Mouse (Mus musculus): ENCODE data around the gene 2810021J22Rik. TPM values are rescaled to one million over a fixed set of nuclear protein-coding genes. Genes with fewer than 3 reads are reported as not detected.

The 2810021J22Rik gene
- polyA plus RNA-seq, 1 experiment from 2014 or later = 11.2 TPM

DNA sequence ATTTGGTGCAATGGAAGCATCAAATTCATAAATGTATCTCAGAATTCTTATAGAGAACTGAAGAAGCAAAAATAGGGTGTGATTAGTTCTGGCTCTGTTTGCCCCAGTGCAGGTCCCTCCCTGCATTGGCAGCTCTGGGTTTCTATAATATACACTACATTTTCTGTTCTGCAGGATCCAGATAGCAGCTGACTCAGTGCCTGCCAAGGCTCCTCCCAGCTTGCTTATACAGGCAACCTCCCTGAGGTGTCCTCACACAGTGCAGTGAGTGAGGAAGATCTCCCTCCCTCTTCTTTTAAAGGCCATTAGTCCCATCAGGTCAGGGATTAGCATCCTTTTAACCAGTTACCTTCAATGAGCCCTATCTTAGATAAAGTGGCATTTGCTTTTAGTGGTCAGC lies 34.1 kb downstream of the 2810021J22Rik start:
- Histone ChIP-seq H3K4me1 (ENCODE audit: control insufficient read depth, insufficient read depth, low read length) (no peaks in the 10 kb centered on the region), H3K4me3 (ENCODE audit: low read depth, low read length) (no peak overlapping the region), H3K4me2 (ENCODE audit: low read depth, low read length) (no peak overlapping the region), H3K9ac (replicated peaks; ENCODE audit: low read length) (no peak overlapping the region), H3K36me3 (replicated peaks; ENCODE audit: control insufficient read depth, insufficient read depth, low read depth, low read length) (no peaks in the 10 kb centered on the region), H3K27me3 (ENCODE audit: control insufficient read depth, insufficient read depth, low read length) (no peaks in the 10 kb centered on the region), H3K27ac (replicated peaks; ENCODE audit: low read depth, low read length) (no peak overlapping the region), H3K9me3 (replicated peaks; ENCODE audit: control insufficient read depth, low read length) (no peaks in the 10 kb centered on the region)
- ATAC-seq (replicated peaks; ENCODE audit: insufficient number of reproducible peaks, low FRiP score, low TSS enrichment, low read depth) (no peak), DNase-seq (ENCODE audit: low spot score) (no peak)

DNA sequence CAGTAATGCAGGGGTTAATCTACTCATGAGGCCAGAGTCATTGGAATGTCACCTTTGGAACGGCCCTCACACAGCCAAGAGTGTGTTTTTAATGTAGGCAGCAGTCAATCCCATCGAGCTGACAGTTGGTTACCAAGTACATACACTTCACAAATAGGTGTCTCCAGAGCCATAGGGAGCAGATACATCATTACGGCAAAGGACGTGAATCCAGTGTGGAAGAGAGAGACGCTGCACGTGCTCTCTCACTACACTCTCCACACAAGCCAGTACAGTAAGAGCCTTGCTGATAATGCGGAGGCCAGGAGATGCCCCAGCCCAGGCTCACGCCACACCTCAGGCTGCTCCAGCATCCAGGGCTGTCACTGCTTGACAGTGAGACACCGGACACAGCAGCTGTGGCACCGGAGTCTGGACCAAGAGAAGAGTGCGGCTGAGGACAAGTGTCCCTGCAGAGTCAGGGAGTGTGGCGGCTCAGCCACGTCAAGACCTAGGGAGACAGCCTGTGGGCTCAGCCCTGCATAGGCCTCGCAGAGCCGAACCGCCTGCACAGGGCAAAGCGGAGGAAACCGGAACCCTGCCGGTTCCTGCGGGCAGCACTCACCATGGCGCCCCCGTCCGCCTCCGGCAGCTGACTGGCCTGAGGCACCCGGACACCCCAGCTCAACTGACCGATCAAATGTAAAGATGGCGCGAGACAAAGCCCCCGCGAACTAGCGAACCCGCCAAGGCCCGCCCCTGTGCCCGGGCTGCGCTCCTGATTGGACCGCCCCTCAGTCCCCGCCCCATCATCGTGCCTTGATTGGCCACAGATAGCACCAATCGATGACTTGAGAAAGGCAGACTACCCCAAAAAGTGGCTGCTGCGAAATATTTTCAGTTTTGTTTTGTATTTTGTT lies 36.7 kb downstream of the 2810021J22Rik start, which contains the start of gene Zfp39:
Gene Zfp39, minus strand, starts transcription at position 715 of the 899 bp plus-strand sequence.
- under 1% methylated on average over 40 of the region's 40 CpGs for WGBS

DNA sequence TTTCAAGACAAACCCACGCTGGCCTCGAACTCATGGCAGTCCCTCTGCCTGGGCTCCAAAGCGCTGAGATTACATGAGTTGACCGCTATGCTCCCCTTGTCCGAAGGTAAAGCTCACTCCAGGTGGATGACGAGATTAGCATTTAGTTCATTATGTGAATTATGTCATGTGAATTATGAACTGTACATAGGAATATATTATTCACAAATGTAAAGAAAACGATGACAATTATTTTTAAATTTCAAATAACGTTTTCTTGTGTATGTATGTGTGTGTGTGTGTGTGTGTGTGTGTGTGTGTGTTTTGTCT lies 37.3 kb downstream of the 2810021J22Rik start:
- H3K4me2 ChIP-seq (ENCODE audit: low read depth, low read length) = peak overlapping the region; percentile 29
- H3K9ac ChIP-seq (replicated peaks; ENCODE audit: low read length) = no peak overlapping the region
- H3K27ac ChIP-seq (replicated peaks; ENCODE audit: low read depth, low read length) = no peak overlapping the region
- no peaks in the 10 kb centered on the region for H3K4me1 ChIP-seq (ENCODE audit: control insufficient read depth, insufficient read depth, low read length)
- H3K36me3 ChIP-seq (replicated peaks; ENCODE audit: control insufficient read depth, insufficient read depth, low read depth, low read length) = no peaks in the 10 kb centered on the region
- ATAC-seq (replicated peaks; ENCODE audit: insufficient number of reproducible peaks, low FRiP score, low TSS enrichment, low read depth) (0 out of 2 replicates have a peak, but pooled peaks have one; percentile 8), DNase-seq (ENCODE audit: low spot score) (no peak)
- no peaks in the 10 kb centered on the region for H3K9me3 ChIP-seq (replicated peaks; ENCODE audit: control insufficient read depth, low read length)
- H3K27me3 ChIP-seq (ENCODE audit: control insufficient read depth, insufficient read depth, low read length) = no peaks in the 10 kb centered on the region
- WGBS = 4% methylated on average over 8 of the region's 8 CpGs
- H3K4me3 ChIP-seq (ENCODE audit: low read depth, low read length) = peak overlapping the region; percentile 75

More for the DNA sequence above, 36.7 kb downstream of the 2810021J22Rik start, which contains the start of gene Zfp39:
- peak; percentile 96 for DNase-seq (ENCODE audit: low spot score)
- Histone ChIP-seq H3K27me3 (ENCODE audit: control insufficient read depth, insufficient read depth, low read length) (no peaks in the 10 kb centered on the region), H3K27ac (replicated peaks; ENCODE audit: low read depth, low read length) (peak within 1 kb of the TSS; percentile 60), H3K4me1 (ENCODE audit: control insufficient read depth, insufficient read depth, low read length) (no peaks in the 10 kb centered on the region), H3K36me3 (replicated peaks; ENCODE audit: control insufficient read depth, insufficient read depth, low read depth, low read length) (no peaks in the 10 kb centered on the region), H3K4me3 (ENCODE audit: low read depth, low read length) (peak within 1 kb of the TSS; percentile 75), H3K9ac (replicated peaks; ENCODE audit: low read length) (peak within 1 kb of the TSS; percentile 81), H3K4me2 (ENCODE audit: low read depth, low read length) (peak within 1 kb of the TSS; percentile 78), H3K9me3 (replicated peaks; ENCODE audit: control insufficient read depth, low read length) (no peaks in the 10 kb centered on the region)
- peak; percentile 94 for ATAC-seq (replicated peaks; ENCODE audit: insufficient number of reproducible peaks, low FRiP score, low TSS enrichment, low read depth)

DNA sequence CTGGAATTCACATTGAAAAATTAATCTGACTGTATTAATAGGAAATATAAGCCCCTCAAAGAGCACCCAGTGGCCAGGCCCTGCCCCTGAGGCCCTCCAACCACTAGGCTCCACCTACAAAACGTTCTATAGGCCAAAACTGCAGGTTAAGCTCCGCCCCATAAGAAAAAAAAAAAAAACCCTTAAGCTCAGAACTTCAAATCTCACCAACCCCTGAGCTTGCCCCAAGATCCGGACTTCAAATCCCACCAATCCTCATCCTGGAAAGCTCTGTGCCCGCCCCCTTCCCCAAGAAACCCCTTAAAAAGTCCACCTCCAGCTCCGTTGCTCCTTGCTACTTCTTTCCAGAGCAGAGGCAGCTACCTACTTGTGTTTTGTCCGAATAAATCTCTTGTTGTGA lies 37.8 kb downstream of the 2810021J22Rik start:
- no peak overlapping the region for H3K9ac ChIP-seq (replicated peaks; ENCODE audit: low read length)
- no peaks in the 10 kb centered on the region for H3K36me3 ChIP-seq (replicated peaks; ENCODE audit: control insufficient read depth, insufficient read depth, low read depth, low read length)
- peak; percentile 45 for DNase-seq (ENCODE audit: low spot score)
- ATAC-seq (replicated peaks; ENCODE audit: insufficient number of reproducible peaks, low FRiP score, low TSS enrichment, low read depth) = no peak
- no peak overlapping the region for H3K27ac ChIP-seq (replicated peaks; ENCODE audit: low read depth, low read length)
- no peak overlapping the region for H3K4me2 ChIP-seq (ENCODE audit: low read depth, low read length)
- H3K27me3 ChIP-seq (ENCODE audit: control insufficient read depth, insufficient read depth, low read length) = no peaks in the 10 kb centered on the region
- H3K9me3 ChIP-seq (replicated peaks; ENCODE audit: control insufficient read depth, low read length) = no peaks in the 10 kb centered on the region
- 39% methylated on average over 6 of the region's 6 CpGs for WGBS
- H3K4me1 ChIP-seq (ENCODE audit: control insufficient read depth, insufficient read depth, low read length) = no peaks in the 10 kb centered on the region
- no peak overlapping the region for H3K4me3 ChIP-seq (ENCODE audit: low read depth, low read length)

DNA sequence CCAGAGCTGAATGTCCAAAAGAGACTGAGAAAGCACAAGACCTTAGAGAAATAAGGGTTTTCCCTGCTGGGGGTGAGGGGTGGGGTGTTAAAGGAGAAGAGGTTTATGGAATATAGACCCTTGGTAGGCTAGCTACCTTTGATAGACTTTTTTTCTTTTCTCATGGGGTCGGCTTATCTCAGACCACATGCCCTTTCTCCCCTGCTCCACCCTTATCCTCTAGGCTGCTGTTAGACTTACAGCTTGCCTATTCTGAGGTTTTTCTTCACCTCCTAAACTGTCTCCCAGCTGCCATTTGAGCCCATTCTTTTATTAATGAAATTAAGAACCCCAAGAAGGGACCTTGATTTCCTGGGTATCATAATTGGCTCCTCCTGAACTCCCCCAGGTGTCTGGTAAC lies 46.8 kb downstream of the 2810021J22Rik start:
- Histone ChIP-seq H3K4me3 (ENCODE audit: low read depth, low read length) (no peak overlapping the region), H3K27me3 (ENCODE audit: control insufficient read depth, insufficient read depth, low read length) (no peaks in the 10 kb centered on the region), H3K36me3 (replicated peaks; ENCODE audit: control insufficient read depth, insufficient read depth, low read depth, low read length) (no peaks in the 10 kb centered on the region), H3K27ac (replicated peaks; ENCODE audit: low read depth, low read length) (no peak overlapping the region), H3K4me1 (ENCODE audit: control insufficient read depth, insufficient read depth, low read length) (no peaks in the 10 kb centered on the region), H3K4me2 (ENCODE audit: low read depth, low read length) (no peak overlapping the region), H3K9ac (replicated peaks; ENCODE audit: low read length) (no peak overlapping the region), H3K9me3 (replicated peaks; ENCODE audit: control insufficient read depth, low read length) (no peaks in the 10 kb centered on the region)
- no peak for ATAC-seq (replicated peaks; ENCODE audit: insufficient number of reproducible peaks, low FRiP score, low TSS enrichment, low read depth)
- DNase-seq (ENCODE audit: low spot score) = no peak
- WGBS = 100% methylated on average over 1 of the region's 1 CpGs

DNA sequence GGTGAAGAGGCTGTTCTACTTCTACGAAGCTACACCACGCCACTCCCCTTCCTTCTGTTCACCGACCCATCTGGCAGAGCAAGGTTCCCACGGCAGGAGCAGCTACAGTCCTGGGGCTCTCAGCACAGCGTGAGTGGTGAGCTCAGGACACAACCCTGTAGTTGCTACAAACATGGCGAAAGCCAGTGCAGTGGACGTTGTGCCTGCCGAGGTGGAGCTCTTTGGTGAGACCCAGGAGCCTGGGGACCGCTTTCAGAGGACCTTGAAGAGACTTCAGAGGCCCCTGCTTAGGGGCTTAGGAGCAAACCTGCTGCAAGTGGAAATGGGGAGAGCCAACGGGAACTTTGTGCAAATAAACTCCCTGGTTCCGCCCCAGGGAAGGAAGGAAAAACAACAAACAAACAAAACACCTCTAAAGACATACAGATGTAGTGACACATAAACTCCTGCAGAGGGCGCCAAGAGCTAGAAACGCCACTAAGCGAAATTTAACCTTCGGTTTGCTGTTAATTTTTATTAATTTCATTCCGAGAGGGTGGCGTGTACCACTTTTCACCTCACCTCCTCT lies 47.5 kb downstream of the 2810021J22Rik start:
- H3K27me3 ChIP-seq (ENCODE audit: control insufficient read depth, insufficient read depth, low read length) = no peaks in the 10 kb centered on the region
- no peaks in the 10 kb centered on the region for H3K9me3 ChIP-seq (replicated peaks; ENCODE audit: control insufficient read depth, low read length)
- no peaks in the 10 kb centered on the region for H3K4me1 ChIP-seq (ENCODE audit: control insufficient read depth, insufficient read depth, low read length)
- DNase-seq (ENCODE audit: low spot score) (peak; percentile 68), ATAC-seq (replicated peaks; ENCODE audit: insufficient number of reproducible peaks, low FRiP score, low TSS enrichment, low read depth) (no peak)
- H3K4me3 ChIP-seq (ENCODE audit: low read depth, low read length) = peak overlapping the region; percentile 19
- peak overlapping the region; percentile 42 for H3K4me2 ChIP-seq (ENCODE audit: low read depth, low read length)
- 19% methylated on average over 17 of the region's 17 CpGs for WGBS
- no peaks in the 10 kb centered on the region for H3K36me3 ChIP-seq (replicated peaks; ENCODE audit: control insufficient read depth, insufficient read depth, low read depth, low read length)
- H3K9ac ChIP-seq (replicated peaks; ENCODE audit: low read length) = peak overlapping the region; percentile 53
- H3K27ac ChIP-seq (replicated peaks; ENCODE audit: low read depth, low read length) = no peak overlapping the region

DNA sequence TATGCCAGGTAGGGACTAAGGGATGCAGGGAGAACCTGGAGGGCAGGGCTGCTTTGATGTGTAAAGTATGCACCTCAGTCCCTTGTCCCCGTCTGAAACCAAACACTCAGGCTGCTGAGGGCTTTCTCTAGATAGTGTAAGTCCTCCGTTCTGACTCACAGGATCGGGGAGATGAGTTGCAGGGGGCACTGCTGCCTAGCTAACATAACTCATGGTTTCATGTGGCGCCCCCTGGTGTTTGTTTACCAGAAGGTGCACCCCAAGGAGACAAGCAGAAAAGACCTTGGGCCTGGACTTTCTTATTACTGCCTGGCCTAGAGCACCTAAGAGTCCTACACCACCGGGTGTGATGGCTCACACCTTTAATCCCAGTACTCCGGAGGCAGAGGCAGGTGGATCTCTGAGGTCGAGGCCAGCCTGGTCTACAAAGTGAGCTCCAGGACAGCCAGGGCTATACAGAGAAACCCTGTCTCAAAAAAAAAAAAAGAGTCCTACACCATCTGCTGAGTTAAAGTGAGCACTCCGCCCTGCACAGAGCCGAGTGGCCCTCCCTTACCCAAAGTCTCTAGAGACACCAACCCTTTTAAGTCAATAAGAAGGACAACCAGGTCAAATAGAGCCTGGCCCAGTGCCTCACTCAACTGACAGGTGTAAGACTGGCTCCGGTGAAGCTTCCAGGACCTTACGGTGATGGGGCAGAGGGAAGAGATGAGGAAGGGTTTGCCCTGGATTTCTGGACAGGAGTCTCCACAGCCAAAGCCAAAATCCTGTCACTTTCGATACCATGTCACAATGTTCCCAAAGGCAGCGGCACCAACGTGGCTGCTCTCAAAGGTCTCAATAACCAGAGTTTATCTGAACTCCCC lies 50.1 kb downstream of the 2810021J22Rik start:
- no peak for ATAC-seq (replicated peaks; ENCODE audit: insufficient number of reproducible peaks, low FRiP score, low TSS enrichment, low read depth)

More for the DNA sequence above, 50.1 kb downstream of the 2810021J22Rik start:
- Histone ChIP-seq H3K36me3 (replicated peaks; ENCODE audit: control insufficient read depth, insufficient read depth, low read depth, low read length) (no peaks in the 10 kb centered on the region), H3K4me3 (ENCODE audit: low read depth, low read length) (no peak overlapping the region), H3K4me2 (ENCODE audit: low read depth, low read length) (no peak overlapping the region), H3K27ac (replicated peaks; ENCODE audit: low read depth, low read length) (no peak overlapping the region), H3K9me3 (replicated peaks; ENCODE audit: control insufficient read depth, low read length) (no peaks in the 10 kb centered on the region), H3K9ac (replicated peaks; ENCODE audit: low read length) (no peak overlapping the region), H3K27me3 (ENCODE audit: control insufficient read depth, insufficient read depth, low read length) (no peaks in the 10 kb centered on the region), H3K4me1 (ENCODE audit: control insufficient read depth, insufficient read depth, low read length) (no peaks in the 10 kb centered on the region)
- 54% methylated on average over 14 of the region's 14 CpGs for WGBS
- peak; percentile 61 for DNase-seq (ENCODE audit: low spot score)

All from embryonic facial prominence, embryonic 11.5 days (tissue).